Mouse (Mus musculus) hindbrain, embryonic 11.5 days (tissue): ENCODE data around the gene Tpx2. TPM values are rescaled to one million over a fixed set of nuclear protein-coding genes. Genes with fewer than 3 reads are reported as not detected.

Experiments used
- ATAC-seq: fragments of 200-750 bp; cut with Nextera tagmentation; 2 replicates; pipeline ENCODE4 v1.8.0; 2017; ENCODE audit warnings: mild to moderate bottlenecking, moderate TSS enrichment, moderate library complexity; ENCODE audit not compliant: low FRiP score
- DNase-seq: peaks from one replicate; pipeline ENCODE4 v3.0.0-alpha.2; 2015; ENCODE audit warnings: low spot score
- H3K27ac ChIP-seq: fragments of 300-500 bp; sonication (generic); 2 replicates; pipeline ENCODE4 v1.5.1; 2014; ENCODE audit warnings: mild to moderate bottlenecking, low read depth, low read length
- H3K27me3 ChIP-seq: fragments of 300-500 bp; sonication (generic); 2 replicates; pipeline ENCODE4 v1.6.1; 2014; ENCODE audit warnings: mild to moderate bottlenecking, low read length, moderate library complexity, mixed read lengths; ENCODE audit not compliant: control insufficient read depth, insufficient read depth
- H3K36me3 ChIP-seq: fragments of 300-500 bp; sonication (generic); 2 replicates; pipeline ENCODE4 v1.6.1; 2014; ENCODE audit warnings: mild to moderate bottlenecking, low read length, moderate library complexity, mixed read lengths; ENCODE audit not compliant: control insufficient read depth, insufficient read depth
- H3K4me1 ChIP-seq: fragments of 300-500 bp; sonication (generic); replicated peaks from 2 replicates; pipeline ENCODE4 v1.6.1; 2014; ENCODE audit warnings: low read length, mixed read lengths; ENCODE audit not compliant: control insufficient read depth, insufficient read depth
- H3K4me2 ChIP-seq: fragments of 300-500 bp; sonication (generic); replicated peaks from 2 replicates; pipeline ENCODE4 v1.6.1; 2014; ENCODE audit warnings: mild to moderate bottlenecking, low read depth, low read length
- H3K4me3 ChIP-seq: fragments of 300-500 bp; sonication (generic); 2 replicates; pipeline ENCODE4 v1.5.1; 2014; ENCODE audit warnings: low read depth, low read length
- H3K9ac ChIP-seq: fragments of 300-500 bp; sonication (generic); 2 replicates; pipeline ENCODE4 v1.6.1; 2014; ENCODE audit warnings: low read depth, low read length
- H3K9me3 ChIP-seq: fragments of 300-500 bp; sonication (generic); 2 replicates; pipeline ENCODE4 v1.6.1; 2016; ENCODE audit warnings: low read length; ENCODE audit not compliant: control insufficient read depth
- WGBS: fragments of 180-500 bp; shearing (Covaris S2); extraction: QIAGEN DNeasy Blood & Tissue Kit; methylation state at CpG from one replicate; pipeline ENCODE4 v1.1.7; 2014; 5-methylcytosine and 5-hydroxymethylcytosine counted together
- polyA plus RNA-seq: library from polyadenylated mRNA; unstranded; fragments of >200 nt; fragmentation: Nextera tagmentation; extraction: Ambion mirVana; gene quantifications from 2 replicates; pipeline ENCODE4 v1.2.1, GENCODE M21; 2014

The Tpx2 gene
- polyA plus RNA-seq, 1 experiment from 2014 or later: 140 TPM

DNA sequence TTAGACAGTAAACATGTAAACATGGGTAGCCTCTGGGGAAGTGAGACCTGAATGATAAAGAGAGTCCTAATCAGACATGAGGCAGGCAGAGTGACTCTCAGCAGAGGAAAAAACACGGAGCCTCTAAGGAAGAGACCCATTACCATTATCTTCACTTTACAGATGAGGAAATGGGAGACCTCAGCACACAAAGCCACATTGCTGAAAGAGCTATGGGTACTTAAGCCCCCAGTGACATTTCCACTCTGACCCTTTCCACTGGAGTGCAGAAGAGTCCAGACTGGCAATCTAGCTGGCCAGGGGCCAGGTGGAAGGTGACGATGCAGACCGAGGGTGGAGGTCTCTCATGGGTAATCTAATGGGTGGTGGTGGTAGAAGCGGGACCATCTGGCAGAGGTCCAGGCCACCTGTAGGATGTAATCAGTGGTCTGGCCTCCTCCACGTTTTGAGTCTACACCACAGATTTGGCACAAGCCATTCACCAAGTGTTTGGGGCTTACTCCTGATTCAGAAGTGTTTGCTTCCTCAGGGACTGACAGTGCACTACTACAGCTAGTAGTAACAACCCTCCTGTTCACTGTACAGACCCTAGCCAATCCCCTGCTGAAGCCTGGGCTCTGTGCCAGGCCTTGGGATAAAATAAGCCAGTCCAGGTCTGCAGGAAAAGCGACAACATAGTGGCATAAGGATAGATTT, 30.0 kb upstream of the Tpx2 start:
- 74% methylated on average over 6 of the region's 6 CpGs for WGBS
- H3K27me3 ChIP-seq: no peaks in the 10 kb centered on the region
- no peak overlapping the region for H3K27ac ChIP-seq
- ATAC-seq (no peak), DNase-seq (no peak)
- no peaks in the 10 kb centered on the region for H3K9me3 ChIP-seq
- peaks cover 8% of the 10 kb centered on the region for H3K4me1 ChIP-seq
- H3K4me3 ChIP-seq: no peak overlapping the region
- H3K9ac ChIP-seq: no peak overlapping the region
- peaks cover 5% of the 10 kb centered on the region; the same call in 1 of the 2 replicates for H3K36me3 ChIP-seq
- no peak overlapping the region for H3K4me2 ChIP-seq

- Histone ChIP-seq H3K27ac (no peak overlapping the region), H3K4me2 (no peak overlapping the region), H3K9me3 (no peaks in the 10 kb centered on the region), H3K4me1 (peaks cover 8% of the 10 kb centered on the region), H3K36me3 (peaks cover 5% of the 10 kb centered on the region; the same call in 1 of the 2 replicates), H3K4me3 (no peak overlapping the region), H3K9ac (no peak overlapping the region), H3K27me3 (no peaks in the 10 kb centered on the region)
- WGBS: 64% methylated on average over 5 of the region's 5 CpGs
- ATAC-seq (no peak), DNase-seq (no peak)
Measured at GRCm38 (mm10) chr2:152818679-152819078, 29.1 kb upstream of the Tpx2 start.

GRCm38 (mm10) chr2:152819097-152819624, 28.6 kb upstream of the Tpx2 start:
- Histone ChIP-seq H3K9ac (no peak overlapping the region), H3K36me3 (peaks cover 5% of the 10 kb centered on the region; the same call in 1 of the 2 replicates), H3K4me1 (peaks cover 8% of the 10 kb centered on the region), H3K4me2 (no peak overlapping the region), H3K9me3 (no peaks in the 10 kb centered on the region), H3K27ac (no peak overlapping the region), H3K4me3 (no peak overlapping the region), H3K27me3 (no peaks in the 10 kb centered on the region)
- ATAC-seq (no peak), DNase-seq (no peak)
- 96% methylated on average over 3 of the region's 3 CpGs for WGBS

GRCm38 (mm10) chr2:152819926-152820325, 27.8 kb upstream of the Tpx2 start:
- Histone ChIP-seq H3K9me3 (no peaks in the 10 kb centered on the region), H3K27ac (0 out of 2 replicates have a peak overlapping the region, but pooled peaks have one; percentile 20), H3K4me2 (no peak overlapping the region), H3K27me3 (no peaks in the 10 kb centered on the region), H3K36me3 (peaks cover 5% of the 10 kb centered on the region; the same call in 1 of the 2 replicates), H3K4me1 (peaks cover 8% of the 10 kb centered on the region), H3K9ac (no peak overlapping the region), H3K4me3 (no peak overlapping the region)
- DNase-seq (no peak), ATAC-seq (no peak)
- WGBS: 66% methylated on average over 4 of the region's 4 CpGs

DNA sequence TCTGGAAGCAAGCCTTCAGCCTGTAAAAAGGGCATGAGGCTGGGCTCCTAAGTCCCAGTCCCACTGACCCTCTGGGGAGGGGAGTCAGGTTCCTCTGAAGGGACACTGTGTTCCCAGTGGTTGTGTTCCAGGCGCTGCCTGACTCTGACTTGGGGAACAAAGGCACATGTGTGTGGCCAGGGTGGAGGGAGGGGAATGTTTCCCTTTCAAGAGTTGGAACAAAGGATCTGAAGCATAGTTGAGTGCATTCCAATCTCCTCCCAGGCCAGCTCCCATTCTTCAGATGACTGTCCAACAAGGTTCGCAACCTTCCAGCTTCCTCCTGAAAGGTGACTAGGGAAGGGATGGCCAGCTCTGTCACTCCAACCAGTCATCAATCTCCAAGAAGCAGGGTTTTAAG, 27.4 kb upstream of the Tpx2 start:
- WGBS: 15% methylated on average over 2 of the region's 2 CpGs
- no peak overlapping the region for H3K9ac ChIP-seq
- ATAC-seq (peak; percentile 64), DNase-seq (peak; percentile 46)
- H3K9me3 ChIP-seq: no peaks in the 10 kb centered on the region
- no peak overlapping the region for H3K4me3 ChIP-seq
- H3K4me1 ChIP-seq: peaks cover 8% of the 10 kb centered on the region
- H3K36me3 ChIP-seq: peaks cover 5% of the 10 kb centered on the region; the same call in 1 of the 2 replicates
- H3K4me2 ChIP-seq: no peak overlapping the region
- no peak overlapping the region for H3K27ac ChIP-seq
- no peaks in the 10 kb centered on the region for H3K27me3 ChIP-seq

DNA sequence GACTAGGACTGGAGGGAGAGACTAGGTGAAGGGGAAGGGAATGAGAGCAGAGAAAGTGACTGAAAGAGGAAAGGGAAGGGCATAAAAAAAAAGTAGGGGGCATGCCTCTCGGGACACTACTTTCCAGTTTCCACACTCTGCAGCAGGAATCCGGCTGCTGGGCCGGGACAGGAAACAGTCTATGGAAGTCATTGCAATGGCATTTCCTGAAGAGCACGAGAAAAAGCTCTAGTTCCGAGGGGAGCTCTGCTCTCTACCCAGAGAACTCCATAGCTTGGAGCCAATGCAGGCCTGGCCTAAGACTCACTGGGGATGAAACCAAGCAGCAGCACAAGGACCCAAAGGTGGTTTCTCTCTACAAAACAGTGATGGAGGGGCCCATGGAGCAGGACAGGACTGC, 26.7 kb upstream of the Tpx2 start:
- H3K27ac ChIP-seq: peak overlapping the region; percentile 30; the same call in 1 of the 2 replicates
- no peak overlapping the region for H3K9ac ChIP-seq
- 48% methylated on average over 5 of the region's 5 CpGs for WGBS
- H3K9me3 ChIP-seq: no peaks in the 10 kb centered on the region
- H3K4me1 ChIP-seq: peaks cover 8% of the 10 kb centered on the region
- H3K36me3 ChIP-seq: peaks cover 5% of the 10 kb centered on the region; the same call in 1 of the 2 replicates
- H3K4me3 ChIP-seq: no peak overlapping the region
- H3K4me2 ChIP-seq: no peak overlapping the region
- ATAC-seq (no peak), DNase-seq (no peak)
- H3K27me3 ChIP-seq: no peaks in the 10 kb centered on the region

DNA sequence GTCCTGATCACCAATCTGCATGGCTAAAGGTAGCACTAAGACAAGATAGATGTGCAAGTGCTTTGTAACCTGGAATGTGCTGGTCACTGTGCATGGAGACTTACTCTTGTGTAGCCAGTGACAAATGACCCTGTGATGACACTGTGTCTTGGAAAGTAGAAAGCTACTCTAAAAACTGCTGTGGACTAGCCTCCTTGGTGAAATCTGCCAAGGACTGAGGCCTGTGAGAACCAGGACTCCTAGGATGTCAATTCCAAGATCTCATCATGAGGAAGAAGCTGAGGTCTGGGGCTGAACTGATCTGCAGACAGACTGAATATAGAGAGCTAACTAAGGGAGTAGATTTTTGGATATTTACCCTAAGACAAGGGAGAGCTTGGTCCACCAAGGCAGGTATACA, 26.2 kb upstream of the Tpx2 start:
- peaks cover 5% of the 10 kb centered on the region; the same call in 1 of the 2 replicates for H3K36me3 ChIP-seq
- ATAC-seq: no peak
- H3K27me3 ChIP-seq: no peaks in the 10 kb centered on the region
- H3K4me1 ChIP-seq: peaks cover 8% of the 10 kb centered on the region
- peak overlapping the region; percentile 30; the same call in 1 of the 2 replicates for H3K27ac ChIP-seq
- no peak overlapping the region for H3K4me2 ChIP-seq
- H3K4me3 ChIP-seq: no peak overlapping the region
- no peaks in the 10 kb centered on the region for H3K9me3 ChIP-seq
- H3K9ac ChIP-seq: no peak overlapping the region
- DNase-seq: no peak

DNA sequence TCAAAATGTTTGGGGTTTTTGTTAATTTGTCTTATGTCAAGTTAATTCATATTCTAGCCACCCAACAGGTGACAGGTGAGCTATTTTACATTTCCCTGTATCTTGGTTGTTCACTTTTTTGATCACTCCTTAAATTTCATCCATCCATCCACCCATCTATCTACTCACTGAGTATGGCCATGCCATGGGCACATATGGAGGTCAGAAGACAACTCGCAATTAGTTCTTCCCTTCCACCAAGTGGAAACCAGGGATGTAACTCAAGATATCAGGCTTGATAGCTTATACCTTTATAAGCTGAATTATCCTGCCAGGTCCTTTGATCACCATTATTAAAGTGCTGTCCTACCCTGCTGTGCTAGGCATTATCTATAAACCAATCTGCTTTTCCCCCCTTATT, 24.0 kb upstream of the Tpx2 start:
- ATAC-seq (no peak), DNase-seq (no peak)
- Histone ChIP-seq H3K27ac (no peak overlapping the region), H3K36me3 (peaks cover 5% of the 10 kb centered on the region; the same call in 1 of the 2 replicates), H3K9ac (no peak overlapping the region), H3K4me3 (no peak overlapping the region), H3K27me3 (no peaks in the 10 kb centered on the region), H3K9me3 (no peaks in the 10 kb centered on the region), H3K4me1 (peaks cover 14% of the 10 kb centered on the region), H3K4me2 (no peak overlapping the region)
- WGBS: 94% methylated on average over 1 of the region's 1 CpGs
